Mouse (Mus musculus) intestine, postnatal 0 days (tissue): ENCODE data around the gene Slc39a5. TPM values are rescaled to one million over a fixed set of nuclear protein-coding genes. Genes with fewer than 3 reads are reported as not detected.
A peak's percentile ranks its signal among the peaks of the same experiment; 100 is the strongest.

Experiments
- ATAC-seq: fragments of 200-750 bp; cut with Nextera tagmentation; 2 replicates; pipeline ENCODE4 v1.8.0; 2017; ENCODE audit warnings: mild to moderate bottlenecking, moderate TSS enrichment, moderate library complexity
- H3K27ac ChIP-seq: fragments of 300-500 bp; sonication (generic); 2 replicates; pipeline ENCODE4 v1.5.1; 2014; ENCODE audit warnings: mild to moderate bottlenecking, low read depth, low read length, moderate library complexity
- H3K27me3 ChIP-seq: fragments of 300-500 bp; sonication (generic); replicated peaks from 2 replicates; pipeline ENCODE4 v1.6.1; 2014; ENCODE audit warnings: low read length, mixed read lengths; ENCODE audit not compliant: control insufficient read depth, insufficient read depth
- H3K36me3 ChIP-seq: fragments of 300-500 bp; sonication (generic); 2 replicates; pipeline ENCODE4 v1.6.1; 2014; ENCODE audit warnings: mild to moderate bottlenecking, moderate library complexity; ENCODE audit not compliant: control insufficient read depth, insufficient read depth
- H3K4me1 ChIP-seq: fragments of 300-500 bp; sonication (generic); replicated peaks from 2 replicates; pipeline ENCODE4 v1.6.1; 2014; ENCODE audit warnings: antibody characterized with exemption, low read length, mixed read lengths; ENCODE audit not compliant: control insufficient read depth, insufficient read depth
- H3K4me2 ChIP-seq: fragments of 300-500 bp; sonication (generic); replicated peaks from 2 replicates; pipeline ENCODE4 v1.6.1; 2014; ENCODE audit warnings: low read depth, mild to moderate bottlenecking, moderate library complexity
- H3K4me3 ChIP-seq: fragments of 300-500 bp; sonication (generic); 2 replicates; pipeline ENCODE4 v1.5.1; 2014; ENCODE audit warnings: low read depth, low read length
- H3K9ac ChIP-seq: fragments of 300-500 bp; sonication (generic); 2 replicates; pipeline ENCODE4 v1.6.1; 2014; ENCODE audit warnings: mild to moderate bottlenecking, low read depth, low read length
- H3K9me3 ChIP-seq: fragments of 300-500 bp; sonication (generic); 2 replicates; pipeline ENCODE4 v1.6.1; 2016; ENCODE audit warnings: mixed run types; ENCODE audit not compliant: control insufficient read depth
- CTCF ChIP-seq: sonication (generic); IDR thresholded peaks from 2 replicates; pipeline ENCODE4 v1.5.1; 2016; ENCODE audit warnings: low read depth, mild to moderate bottlenecking, control low read depth, antibody characterized with exemption, moderate library complexity
- WGBS: fragments of 180-500 bp; shearing (Covaris S2); extraction: QIAGEN DNeasy Blood & Tissue Kit; methylation state at CpG from one replicate; pipeline ENCODE4 v1.1.7; 2014; 5-methylcytosine and 5-hydroxymethylcytosine counted together
- polyA plus RNA-seq: library from polyadenylated mRNA; unstranded; fragments of >200 nt; fragmentation: Nextera tagmentation; extraction: Ambion mirVana; gene quantifications from 2 replicates; pipeline ENCODE4 v1.2.1, GENCODE M21; 2015

The Slc39a5 gene
- polyA plus RNA-seq, 1 experiment from 2014 or later: 109 TPM

DNA sequence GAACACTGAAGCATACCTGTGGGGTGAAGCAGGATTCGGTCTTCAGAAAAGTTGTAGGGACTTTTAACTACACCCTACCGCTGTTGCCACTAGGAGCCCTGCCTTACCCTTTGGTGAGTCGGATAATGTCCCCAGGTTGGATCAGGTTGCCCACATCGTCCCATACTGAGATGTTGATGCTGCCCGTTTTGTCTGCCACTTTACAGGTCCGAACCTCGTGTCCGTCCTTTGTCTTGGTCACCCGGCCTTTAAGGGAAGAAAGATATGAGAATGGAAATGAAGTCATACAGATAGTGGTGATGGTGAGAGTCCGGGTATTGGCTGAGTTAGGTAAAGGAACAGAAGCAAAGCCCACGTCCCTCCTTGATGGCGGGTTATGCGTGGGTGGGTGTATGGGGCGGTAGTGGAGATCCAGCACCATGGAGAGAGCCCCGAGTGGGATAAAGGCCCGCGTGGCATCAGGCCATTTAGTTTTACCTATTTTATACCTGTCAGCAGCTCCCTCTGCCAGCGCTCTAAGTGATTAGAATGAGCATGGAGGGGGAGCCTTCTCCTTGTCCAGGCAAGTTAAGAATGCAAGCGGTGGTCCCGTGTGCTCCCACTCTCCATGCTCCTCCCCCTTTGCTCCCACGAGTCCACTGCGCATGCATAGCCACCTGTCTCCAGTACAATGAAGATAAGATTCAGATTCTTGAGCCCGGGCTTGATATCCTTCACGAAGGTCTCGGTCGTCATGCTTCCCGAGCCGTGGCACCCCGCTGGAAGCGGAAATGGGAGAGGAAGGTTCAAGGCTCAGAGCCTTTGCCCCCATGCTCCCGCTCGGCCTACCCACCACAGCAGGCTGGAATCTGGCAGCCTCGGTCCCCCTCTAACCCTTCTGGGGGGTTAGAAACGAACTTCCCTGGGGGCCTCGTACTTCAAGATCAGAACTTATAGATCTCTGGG, 7.8 kb upstream of the Slc39a5 start:
- Histone ChIP-seq H3K4me2 (peak overlapping the region; percentile 88), H3K4me1 (peaks cover 4% of the 10 kb centered on the region; the same call in 1 of the 2 replicates), H3K4me3 (peak overlapping the region; percentile 98), H3K9ac (peak overlapping the region; percentile 57), H3K27ac (peak overlapping the region; percentile 80), H3K9me3 (no peaks in the 10 kb centered on the region), H3K36me3 (peaks cover 19% of the 10 kb centered on the region), H3K27me3 (no peaks in the 10 kb centered on the region)
- peak; percentile 3 for ATAC-seq
- no peak for TF ChIP-seq CTCF
- WGBS: 14% methylated on average over 35 of the region's 35 CpGs

DNA sequence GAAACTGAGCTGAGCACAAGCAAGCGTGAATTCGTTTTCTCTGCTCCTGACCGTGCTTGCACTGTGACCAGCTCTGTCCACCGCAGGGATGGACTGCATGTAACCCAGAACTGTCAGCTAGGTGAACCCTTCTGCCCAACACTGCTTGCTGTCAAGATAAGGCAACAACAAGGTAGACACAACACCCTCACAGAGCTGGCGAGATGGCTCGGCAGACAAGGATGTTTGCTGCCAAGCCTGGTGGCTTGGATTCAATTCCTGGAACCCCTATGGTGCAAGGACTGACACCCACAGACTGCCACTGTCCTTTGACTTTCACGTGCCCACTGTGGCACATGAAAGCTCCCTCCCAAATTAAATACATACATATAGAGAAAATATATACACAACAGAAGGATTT, 2.9 kb upstream of the Slc39a5 start:
- no peak for TF ChIP-seq CTCF
- Histone ChIP-seq H3K9me3 (no peaks in the 10 kb centered on the region), H3K36me3 (peaks cover 19% of the 10 kb centered on the region), H3K4me3 (no peak overlapping the region), H3K9ac (no peak overlapping the region), H3K4me1 (no peaks in the 10 kb centered on the region), H3K27ac (no peak overlapping the region), H3K27me3 (no peaks in the 10 kb centered on the region), H3K4me2 (no peak overlapping the region)
- no peak for ATAC-seq
- WGBS: 88% methylated on average over 7 of the region's 7 CpGs

DNA sequence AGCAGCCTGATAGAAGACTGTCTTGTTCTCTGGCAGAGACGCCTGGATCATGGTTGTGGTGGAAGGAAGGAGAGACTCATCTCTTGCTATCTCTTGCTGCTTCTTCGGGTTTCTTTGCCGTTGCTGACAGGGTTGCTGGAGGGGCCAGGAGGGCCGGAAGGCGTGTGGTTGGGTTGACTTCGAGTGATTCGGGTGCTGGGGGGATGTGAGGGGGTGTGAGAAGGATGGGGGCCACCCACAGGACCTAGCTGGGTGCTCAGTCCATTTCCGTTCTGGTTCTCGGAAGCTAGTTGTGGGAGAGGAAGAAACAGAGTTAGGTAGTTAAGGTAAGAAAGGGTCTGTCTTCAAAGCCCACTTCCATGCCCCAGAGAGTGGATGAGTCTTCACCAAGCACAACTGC, 609 bp upstream of the Slc39a5 start:
- H3K9me3 ChIP-seq: no peaks in the 10 kb centered on the region
- no peak overlapping the region for H3K4me3 ChIP-seq
- no peak overlapping the region for H3K9ac ChIP-seq
- no peak for TF ChIP-seq CTCF
- H3K4me2 ChIP-seq: no peak overlapping the region
- no peaks in the 10 kb centered on the region for H3K4me1 ChIP-seq
- no peak for ATAC-seq
- no peaks in the 10 kb centered on the region for H3K27me3 ChIP-seq
- 71% methylated on average over 9 of the region's 9 CpGs for WGBS
- no peak overlapping the region for H3K27ac ChIP-seq
- H3K36me3 ChIP-seq: peaks cover 13% of the 10 kb centered on the region; the same call in 1 of the 2 replicates

DNA sequence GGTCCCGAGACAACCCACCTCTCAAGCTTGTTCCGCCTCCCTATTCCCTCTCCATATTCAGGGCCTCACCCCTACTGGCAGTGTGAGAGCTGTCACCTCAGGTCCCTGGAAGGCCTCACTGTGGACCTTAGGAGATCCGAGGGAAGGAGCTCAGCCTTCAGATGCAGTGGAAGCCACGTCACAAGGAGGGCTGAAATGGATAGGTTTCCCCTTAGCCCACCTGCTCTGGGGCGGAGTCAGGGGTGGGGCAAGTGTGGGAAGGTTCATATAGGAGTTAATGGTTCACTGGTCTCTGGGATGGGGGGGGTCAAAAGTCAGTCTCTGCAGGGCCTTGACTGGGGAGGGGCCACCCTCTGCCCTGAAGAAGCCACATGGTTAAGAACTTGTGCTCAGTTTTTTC, 691 bp downstream of the Slc39a5 start:
- H3K9me3 ChIP-seq: no peaks in the 10 kb centered on the region
- H3K36me3 ChIP-seq: peaks cover 6% of the 10 kb centered on the region; the same call in 1 of the 2 replicates
- H3K27ac ChIP-seq: peak overlapping the region; percentile 29
- 18% methylated on average over 5 of the region's 5 CpGs for WGBS
- H3K4me2 ChIP-seq: peak overlapping the region; percentile 60
- 0 out of 2 replicates have a peak, but pooled peaks have one; percentile 24 for TF ChIP-seq CTCF
- no peaks in the 10 kb centered on the region for H3K27me3 ChIP-seq
- ATAC-seq: peak; percentile 88
- peak overlapping the region; percentile 44 for H3K4me3 ChIP-seq
- H3K4me1 ChIP-seq: 0 out of 2 replicates have a peak, but pooled peaks cover 3% of the 10 kb centered on the region
- H3K9ac ChIP-seq: peak overlapping the region; percentile 40; the same call in 1 of the 2 replicates

DNA sequence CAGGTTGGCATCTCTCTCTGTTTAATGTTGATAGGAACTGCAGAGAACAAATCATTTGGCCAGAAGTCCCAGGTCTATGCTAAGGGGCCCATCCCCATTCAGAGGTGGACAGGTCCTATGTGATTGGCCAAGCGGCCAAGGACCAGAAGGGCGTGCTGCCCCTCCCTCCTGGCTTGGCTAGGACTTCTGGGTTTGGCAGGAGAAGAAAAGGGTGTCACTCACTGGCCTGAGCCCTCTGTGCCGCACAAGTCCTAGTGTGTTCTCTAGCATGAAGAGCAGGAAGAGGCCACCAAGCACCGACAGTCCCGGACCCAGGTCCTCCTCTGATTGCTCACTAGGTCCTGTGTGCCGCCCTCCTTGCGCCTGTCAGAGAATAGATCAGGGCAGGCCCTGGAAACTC, 3.6 kb downstream of the Slc39a5 start:
- no peak for ATAC-seq
- 68% methylated on average over 7 of the region's 7 CpGs for WGBS
- Histone ChIP-seq H3K36me3 (peaks cover 32% of the 10 kb centered on the region), H3K27me3 (no peaks in the 10 kb centered on the region), H3K9me3 (no peaks in the 10 kb centered on the region), H3K4me1 (0 out of 2 replicates have a peak, but pooled peaks cover 3% of the 10 kb centered on the region), H3K4me3 (no peak overlapping the region), H3K27ac (no peak overlapping the region), H3K9ac (0 out of 2 replicates have a peak overlapping the region, but pooled peaks have one; percentile 7), H3K4me2 (no peak overlapping the region; the same call in 1 of the 2 replicates)
- TF ChIP-seq CTCF: no peak

DNA sequence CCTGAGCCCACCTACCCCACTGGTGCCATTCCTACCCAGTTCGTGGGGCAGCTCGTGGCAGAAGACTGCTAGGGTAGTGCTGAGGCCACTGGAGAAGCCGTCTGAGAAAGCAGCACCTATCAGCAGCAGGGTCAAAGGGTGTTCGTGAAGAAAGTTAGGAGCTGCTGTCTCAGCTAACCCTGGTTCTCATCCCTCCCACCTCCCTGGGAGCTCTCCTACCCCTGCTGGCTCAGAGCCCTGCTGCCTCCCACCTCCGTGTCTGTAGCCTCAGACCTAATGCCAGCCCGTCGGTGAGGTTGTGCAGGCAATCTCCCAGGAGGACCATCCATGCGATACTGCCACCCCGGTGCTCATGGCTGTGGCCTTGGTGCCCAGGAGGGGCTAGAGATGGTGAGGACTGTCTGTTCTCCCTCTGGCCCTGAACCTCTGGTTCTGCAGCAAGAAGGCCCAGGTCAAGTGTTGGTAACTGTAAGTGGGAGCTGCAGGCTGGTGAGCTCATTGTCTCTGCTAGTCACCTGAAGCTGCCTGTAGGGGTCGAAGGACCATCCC, 4.2 kb downstream of the Slc39a5 start:
- no peak for ATAC-seq
- 64% methylated on average over 10 of the region's 10 CpGs for WGBS
- TF ChIP-seq CTCF: no peak
- Histone ChIP-seq H3K36me3 (peaks cover 38% of the 10 kb centered on the region), H3K27me3 (no peaks in the 10 kb centered on the region), H3K4me3 (no peak overlapping the region), H3K9ac (no peak overlapping the region), H3K9me3 (no peaks in the 10 kb centered on the region), H3K4me2 (no peak overlapping the region), H3K4me1 (0 out of 2 replicates have a peak, but pooled peaks cover 3% of the 10 kb centered on the region), H3K27ac (0 out of 2 replicates have a peak overlapping the region, but pooled peaks have one; percentile 46)
